Mouse (Mus musculus) limb, embryonic 13.5 days (tissue): ENCODE results near the gene Pdk2. TPM values are rescaled to one million over a fixed set of nuclear protein-coding genes. Genes with fewer than 3 reads are reported as not detected.

Experiments used
- ATAC-seq: fragments of 200-750 bp; cut with Nextera tagmentation; 2 replicates; pipeline ENCODE4 v1.8.0; 2017; ENCODE audit warnings: low read depth, moderate number of reproducible peaks, moderate TSS enrichment; ENCODE audit not compliant: low FRiP score
- H3K27ac ChIP-seq: fragments of 300-500 bp; sonication (generic); 2 replicates; pipeline ENCODE4 v1.5.1; 2015; ENCODE audit warnings: inconsistent platforms, mild to moderate bottlenecking, moderate library complexity
- H3K27me3 ChIP-seq: fragments of 300-500 bp; sonication (generic); 2 replicates; pipeline ENCODE4 v1.6.1; 2015; ENCODE audit warnings: mild to moderate bottlenecking, inconsistent platforms
- H3K36me3 ChIP-seq: fragments of 300-500 bp; sonication (generic); 2 replicates; pipeline ENCODE4 v1.6.1; 2015; ENCODE audit warnings: inconsistent platforms, mild to moderate bottlenecking, moderate library complexity
- H3K4me1 ChIP-seq: fragments of 300-500 bp; sonication (generic); 2 replicates; pipeline ENCODE4 v1.6.1; 2015; ENCODE audit warnings: inconsistent platforms
- H3K4me2 ChIP-seq: fragments of 300-500 bp; sonication (generic); replicated peaks from 2 replicates; pipeline ENCODE4 v1.6.1; 2015; ENCODE audit warnings: inconsistent platforms, mild to moderate bottlenecking, moderate library complexity
- H3K4me3 ChIP-seq: fragments of 300-500 bp; sonication (generic); 2 replicates; pipeline ENCODE4 v1.5.1; 2015; ENCODE audit warnings: moderate library complexity, mild to moderate bottlenecking, inconsistent platforms
- H3K9ac ChIP-seq: fragments of 300-500 bp; sonication (generic); 2 replicates; pipeline ENCODE4 v1.6.1; 2015; ENCODE audit warnings: mild to moderate bottlenecking, inconsistent platforms
- H3K9me3 ChIP-seq: fragments of 300-500 bp; sonication (generic); 2 replicates; pipeline ENCODE4 v1.6.1; 2016; ENCODE audit warnings: inconsistent platforms
- WGBS: fragments of 180-500 bp; shearing (Covaris S2); methylation state at CpG from one replicate; pipeline ENCODE4 v1.1.7; 2015; 5-methylcytosine and 5-hydroxymethylcytosine counted together
- polyA plus RNA-seq: library from polyadenylated mRNA; unstranded; fragments of >200 nt; fragmentation: Nextera tagmentation; extraction: Ambion mirVana; gene quantifications from 2 replicates; pipeline ENCODE4 v1.2.1, GENCODE M21; 2015

Pdk2 gene
- polyA plus RNA-seq, 1 experiment from 2014 or later: 34.9 TPM

DNA sequence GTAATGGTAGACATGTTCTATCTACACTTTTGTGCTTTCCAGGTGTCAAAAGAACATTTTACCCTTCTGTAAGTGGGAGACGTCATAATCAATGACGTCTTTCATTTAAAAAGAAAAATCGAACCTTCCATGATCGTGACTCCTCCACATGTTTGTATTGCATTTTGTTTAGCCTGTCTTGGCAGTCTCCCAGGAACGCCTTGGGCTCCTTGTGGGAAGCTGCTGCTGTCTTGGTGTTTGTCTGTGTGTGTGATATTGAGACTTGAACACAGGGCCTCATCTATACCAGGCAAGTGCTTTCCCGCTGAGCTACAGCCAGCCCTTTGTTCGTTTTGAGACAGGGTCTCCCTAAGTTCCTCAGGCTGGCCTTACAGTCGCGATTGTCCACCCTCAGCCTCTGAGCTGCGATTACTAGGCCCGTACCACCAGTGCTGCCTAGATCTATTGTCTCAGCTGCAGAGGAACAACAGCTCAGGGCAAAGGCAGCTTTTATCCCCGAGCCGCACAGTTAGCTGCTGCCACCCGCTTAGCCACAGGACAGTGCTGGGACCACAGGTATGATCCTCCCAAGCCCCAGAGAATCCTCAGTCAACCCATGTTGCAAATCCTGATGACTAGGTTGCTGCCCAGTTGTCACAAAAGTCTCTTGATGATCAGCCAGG, 2.9 kb downstream of the Pdk2 start:
- Histone ChIP-seq H3K4me2 (no peak overlapping the region), H3K27ac (no peak overlapping the region), H3K4me3 (no peak overlapping the region), H3K9ac (no peak overlapping the region), H3K4me1 (peaks cover 19% of the 10 kb centered on the region), H3K27me3 (0 out of 2 replicates have a peak, but pooled peaks cover 3% of the 10 kb centered on the region), H3K36me3 (peaks cover 35% of the 10 kb centered on the region), H3K9me3 (no peaks in the 10 kb centered on the region)
- WGBS: 82% methylated on average over 14 of the region's 14 CpGs
- ATAC-seq: no peak

DNA sequence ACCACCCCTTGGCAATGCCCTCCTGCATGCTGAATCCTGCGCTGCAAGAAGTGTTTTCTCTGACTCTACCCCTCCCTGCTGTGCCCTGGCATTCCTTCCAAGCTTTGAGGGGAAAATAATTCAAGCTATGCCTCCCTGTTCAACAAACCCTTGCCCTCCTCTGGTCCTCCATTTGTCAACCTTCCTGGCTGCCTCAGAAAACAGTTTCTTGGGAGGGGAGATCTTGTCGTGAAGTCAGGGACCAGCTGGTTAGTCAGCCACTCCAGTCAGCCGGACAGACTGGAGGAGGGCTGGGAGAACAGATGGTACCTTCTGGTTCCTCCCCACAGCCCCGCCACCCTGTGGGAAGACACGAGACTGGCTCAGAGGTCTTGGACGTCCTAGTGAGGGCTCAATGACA, 3.8 kb downstream of the Pdk2 start:
- Histone ChIP-seq H3K9me3 (no peaks in the 10 kb centered on the region), H3K4me1 (peaks cover 17% of the 10 kb centered on the region), H3K4me3 (no peak overlapping the region), H3K9ac (no peak overlapping the region), H3K36me3 (peaks cover 35% of the 10 kb centered on the region), H3K27ac (no peak overlapping the region), H3K4me2 (no peak overlapping the region), H3K27me3 (0 out of 2 replicates have a peak, but pooled peaks cover 3% of the 10 kb centered on the region)
- WGBS: 58% methylated on average over 6 of the region's 6 CpGs
- ATAC-seq: no peak

GRCm38 (mm10) chr11:95036521-95036920, 4.6 kb downstream of the Pdk2 start:
- ATAC-seq: no peak
- Histone ChIP-seq H3K9me3 (no peaks in the 10 kb centered on the region), H3K27me3 (0 out of 2 replicates have a peak, but pooled peaks cover 3% of the 10 kb centered on the region), H3K4me3 (no peak overlapping the region), H3K4me2 (no peak overlapping the region), H3K9ac (no peak overlapping the region), H3K36me3 (peaks cover 42% of the 10 kb centered on the region), H3K27ac (no peak overlapping the region), H3K4me1 (peaks cover 10% of the 10 kb centered on the region)
- WGBS: 95% methylated on average over 5 of the region's 5 CpGs

DNA sequence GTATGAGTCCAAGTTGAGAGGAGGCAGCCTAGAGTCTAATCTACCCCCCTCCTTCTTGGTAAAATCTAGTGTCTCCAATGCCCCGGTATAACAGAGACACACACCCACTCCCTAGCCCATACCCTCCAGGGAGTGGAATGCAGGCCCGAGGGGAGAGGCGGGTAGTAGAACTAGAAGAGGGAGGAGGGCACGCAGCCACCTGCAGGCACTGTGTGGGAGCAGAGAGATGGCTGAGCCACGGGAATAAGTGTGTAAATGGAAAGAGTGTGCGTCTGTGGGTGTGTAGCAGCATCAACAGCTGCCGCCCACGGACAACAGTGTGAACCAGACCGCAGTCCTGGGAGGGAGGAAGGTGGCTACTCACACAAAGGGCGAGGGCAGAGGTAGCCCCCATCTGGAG, 6.3 kb downstream of the Pdk2 start:
- Histone ChIP-seq H3K4me1 (peaks cover 2% of the 10 kb centered on the region), H3K9ac (no peak overlapping the region; the same call in 1 of the 2 replicates), H3K27ac (no peak overlapping the region), H3K4me3 (no peak overlapping the region), H3K36me3 (peaks cover 46% of the 10 kb centered on the region), H3K27me3 (0 out of 2 replicates have a peak, but pooled peaks cover 3% of the 10 kb centered on the region), H3K9me3 (no peaks in the 10 kb centered on the region), H3K4me2 (no peak overlapping the region)
- ATAC-seq: no peak
- WGBS: 62% methylated on average over 10 of the region's 10 CpGs

GRCm38 (mm10) chr11:95033617-95034016, 7.5 kb downstream of the Pdk2 start:
- no peak overlapping the region for H3K27ac ChIP-seq
- H3K9ac ChIP-seq: 0 out of 2 replicates have a peak overlapping the region, but pooled peaks have one; percentile 13
- H3K9me3 ChIP-seq: no peaks in the 10 kb centered on the region
- no peak overlapping the region for H3K4me2 ChIP-seq
- H3K36me3 ChIP-seq: peaks cover 52% of the 10 kb centered on the region
- no peak for ATAC-seq
- WGBS: 70% methylated on average over 14 of the region's 14 CpGs
- 0 out of 2 replicates have a peak, but pooled peaks cover 3% of the 10 kb centered on the region for H3K27me3 ChIP-seq
- no peaks in the 10 kb centered on the region for H3K4me1 ChIP-seq
- H3K4me3 ChIP-seq: no peak overlapping the region

DNA sequence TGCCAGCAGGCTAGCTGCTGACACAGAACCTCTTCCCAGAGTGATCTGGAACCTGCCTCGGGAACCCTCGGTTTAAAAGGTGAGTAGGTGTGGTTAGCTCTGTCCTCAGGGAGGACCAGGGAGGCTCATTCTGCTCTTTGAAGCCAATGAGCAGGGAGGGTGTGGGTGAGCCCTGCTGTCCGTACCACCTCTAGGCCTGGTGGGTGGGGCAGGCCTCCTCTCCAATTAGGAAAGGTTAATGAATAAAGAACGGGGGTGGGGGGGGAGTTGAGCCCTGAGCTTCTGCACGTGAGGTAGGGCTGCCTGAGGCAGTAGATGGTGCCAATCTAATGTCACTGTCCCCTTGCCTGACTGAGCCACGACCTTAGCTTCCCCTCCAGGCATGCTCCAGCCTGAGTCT, 8.2 kb downstream of the Pdk2 start:
- H3K27ac ChIP-seq: no peak overlapping the region
- H3K4me2 ChIP-seq: no peak overlapping the region
- H3K9me3 ChIP-seq: no peaks in the 10 kb centered on the region
- 17% methylated on average over 6 of the region's 6 CpGs for WGBS
- H3K4me3 ChIP-seq: no peak overlapping the region
- H3K27me3 ChIP-seq: 0 out of 2 replicates have a peak, but pooled peaks cover 3% of the 10 kb centered on the region
- peaks cover 50% of the 10 kb centered on the region for H3K36me3 ChIP-seq
- H3K4me1 ChIP-seq: peaks cover 2% of the 10 kb centered on the region; the same call in 1 of the 2 replicates
- no peak for ATAC-seq
- H3K9ac ChIP-seq: no peak overlapping the region

GRCm38 (mm10) chr11:95027850-95028470, 13.2 kb downstream of the Pdk2 start:
- H3K9me3 ChIP-seq: no peaks in the 10 kb centered on the region
- 16% methylated on average over 13 of the region's 13 CpGs for WGBS
- H3K4me3 ChIP-seq: no peak overlapping the region
- H3K36me3 ChIP-seq: peaks cover 69% of the 10 kb centered on the region
- no peak overlapping the region for H3K27ac ChIP-seq
- H3K27me3 ChIP-seq: no peaks in the 10 kb centered on the region
- ATAC-seq: no peak
- no peak overlapping the region for H3K4me2 ChIP-seq
- peak overlapping the region; percentile 43 for H3K9ac ChIP-seq
- H3K4me1 ChIP-seq: peaks cover 6% of the 10 kb centered on the region; the same call in 1 of the 2 replicates

DNA sequence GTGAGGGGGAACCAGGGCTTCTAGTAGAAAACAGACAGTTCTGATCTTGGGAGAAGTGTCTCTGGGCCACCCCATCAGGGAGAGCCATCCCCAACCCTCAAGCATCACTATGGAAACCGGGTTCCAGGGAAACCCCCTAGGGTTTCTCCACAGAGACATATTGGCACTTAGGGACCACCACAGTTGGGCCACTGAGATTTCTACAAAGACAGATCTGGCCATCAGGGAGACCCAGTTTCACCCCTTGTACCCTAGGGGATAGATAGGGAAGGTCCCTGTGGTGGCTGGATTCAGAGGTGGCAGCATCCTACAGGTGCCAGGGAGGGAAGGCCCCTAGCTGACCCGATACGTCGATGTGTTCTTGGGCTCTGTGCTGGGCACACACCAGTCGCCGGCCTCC, 14.3 kb downstream of the Pdk2 start:
- H3K27ac ChIP-seq: no peak overlapping the region
- H3K36me3 ChIP-seq: peaks cover 76% of the 10 kb centered on the region
- WGBS: 80% methylated on average over 6 of the region's 6 CpGs
- H3K9me3 ChIP-seq: no peaks in the 10 kb centered on the region; the same call in 1 of the 2 replicates
- H3K9ac ChIP-seq: no peak overlapping the region
- no peak for ATAC-seq
- no peak overlapping the region for H3K4me2 ChIP-seq
- no peak overlapping the region for H3K4me3 ChIP-seq
- no peaks in the 10 kb centered on the region for H3K27me3 ChIP-seq
- H3K4me1 ChIP-seq: peaks cover 6% of the 10 kb centered on the region; the same call in 1 of the 2 replicates

GRCm38 (mm10) chr11:95026090-95026542, 15.0 kb downstream of the Pdk2 start:
- H3K27ac ChIP-seq: no peak overlapping the region
- H3K9ac ChIP-seq: no peak overlapping the region
- H3K27me3 ChIP-seq: no peaks in the 10 kb centered on the region
- H3K4me3 ChIP-seq: no peak overlapping the region
- peaks cover 79% of the 10 kb centered on the region for H3K36me3 ChIP-seq
- H3K4me1 ChIP-seq: peaks cover 6% of the 10 kb centered on the region; the same call in 1 of the 2 replicates
- WGBS: 83% methylated on average over 6 of the region's 6 CpGs
- no peak for ATAC-seq
- H3K9me3 ChIP-seq: no peaks in the 10 kb centered on the region; the same call in 1 of the 2 replicates
- H3K4me2 ChIP-seq: no peak overlapping the region

GRCm38 (mm10) chr11:95025227-95026012, 15.7 kb downstream of the Pdk2 start:
- Histone ChIP-seq H3K36me3 (peaks cover 83% of the 10 kb centered on the region), H3K27ac (no peak overlapping the region), H3K4me2 (no peak overlapping the region), H3K4me3 (no peak overlapping the region), H3K9ac (no peak overlapping the region), H3K27me3 (no peaks in the 10 kb centered on the region), H3K9me3 (no peaks in the 10 kb centered on the region; the same call in 1 of the 2 replicates), H3K4me1 (peaks cover 6% of the 10 kb centered on the region; the same call in 1 of the 2 replicates)
- ATAC-seq: no peak
- 90% methylated on average over 11 of the region's 11 CpGs for WGBS

- 70% methylated on average over 29 of the region's 29 CpGs for WGBS
- Histone ChIP-seq H3K9me3 (no peaks in the 10 kb centered on the region; the same call in 1 of the 2 replicates), H3K27ac (no peak overlapping the region), H3K27me3 (no peaks in the 10 kb centered on the region), H3K4me2 (no peak overlapping the region), H3K36me3 (peaks cover 89% of the 10 kb centered on the region), H3K4me3 (no peak overlapping the region), H3K9ac (no peak overlapping the region), H3K4me1 (peaks cover 6% of the 10 kb centered on the region; the same call in 1 of the 2 replicates)
- ATAC-seq: no peak
Observed at GRCm38 (mm10) chr11:95024439-95025184, 16.5 kb downstream of the Pdk2 start.
